In the genomic region with DNA sequence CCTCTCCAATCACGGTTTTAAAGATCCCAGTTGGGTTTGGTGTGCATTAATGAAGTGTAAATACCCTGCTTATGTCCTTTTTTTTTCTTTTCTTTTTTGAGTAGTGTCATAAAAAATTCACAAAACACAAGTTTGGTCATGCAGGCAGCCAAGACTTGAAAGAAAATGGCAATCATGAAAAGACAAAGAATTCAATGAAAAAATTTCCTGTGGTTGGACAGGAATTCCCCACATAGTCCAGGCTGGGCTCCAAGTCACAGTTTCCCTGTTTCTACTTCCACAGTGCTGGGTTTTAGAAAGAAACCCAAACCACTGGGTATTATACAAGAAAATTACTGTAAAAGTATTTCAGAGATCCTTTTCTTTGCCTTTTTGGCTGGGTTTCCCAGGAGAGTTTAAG, we compare ENCODE assay signal across 20 mouse cellular contexts. TPM values are rescaled to one million over a fixed set of nuclear protein-coding genes. Genes with fewer than 3 reads are reported as not detected.
A peak's percentile ranks its signal among the peaks of the same experiment; 100 is the strongest.
DNase-seq lines count a peak whose midpoint lies in the region; ATAC-seq lines count a peak whose summit lies in the region.
"Had no signal": no experiment of that assay in that cellular context is flagged by ENCODE, and none has a peak within 500 bp of the region (broad histone marks: within the 10 kb centered on the region; RNA-seq: fewer than 3 reads in every experiment).

No protein-coding gene starts in this region.

- 78% methylated on average over 1 of the region's 1 CpGs for WGBS in hindbrain, embryonic 15.5 days
- 71% methylated on average over 1 of the region's 1 CpGs for WGBS in hindbrain, embryonic 16.5 days
- WGBS in midbrain, embryonic 16.5 days: 45% methylated on average over 1 of the region's 1 CpGs

- ATAC-seq in hindbrain, embryonic 15.5 days (ENCODE audit: low FRiP score, low read depth): no peak
- no peak for ATAC-seq in hindbrain, embryonic 16.5 days
- no peak for ATAC-seq in midbrain, embryonic 16.5 days
- ATAC-seq: intestine, embryonic 16.5 days had no signal

- H3K9ac ChIP-seq in hindbrain, embryonic 15.5 days: no peak overlapping the region
- H3K9ac ChIP-seq in hindbrain, embryonic 16.5 days (ENCODE audit: low read depth, low read length): no peak overlapping the region
- no peak overlapping the region for H3K9ac ChIP-seq in midbrain, embryonic 16.5 days (ENCODE audit: low read depth, low read length)
- H3K9ac ChIP-seq: heart, embryonic 15.5 days; limb, embryonic 13.5 days; liver, embryonic 14.5 days; lung, embryonic 15.5 days had no signal

- H3K4me2 ChIP-seq in hindbrain, embryonic 15.5 days: peak overlapping the region; percentile 77; the same call in 1 of the 2 replicates
- no peak overlapping the region; the same call in none of the 2 replicates for H3K4me2 ChIP-seq in hindbrain, embryonic 16.5 days (ENCODE audit: low read length)
- peak overlapping the region; percentile 18 for H3K4me2 ChIP-seq in midbrain, embryonic 16.5 days (ENCODE audit: low read length)
- H3K4me2 ChIP-seq: heart, embryonic 15.5 days; lung, embryonic 15.5 days had no signal

- no peak overlapping the region for H3K4me3 ChIP-seq in hindbrain, embryonic 15.5 days
- H3K4me3 ChIP-seq in hindbrain, embryonic 16.5 days (ENCODE audit: low read length): no peak overlapping the region
- H3K4me3 ChIP-seq in midbrain, embryonic 16.5 days (ENCODE audit: low read depth, low read length): no peak overlapping the region
- H3K4me3 ChIP-seq: heart, adult 2 months; heart, embryonic 15.5 days; limb, embryonic 13.5 days; lung, embryonic 15.5 days had no signal

- no peak overlapping the region for H3K27ac ChIP-seq in hindbrain, embryonic 15.5 days (replicated peaks)
- H3K27ac ChIP-seq in hindbrain, embryonic 16.5 days (ENCODE audit: low read depth, low read length): no peak overlapping the region
- H3K27ac ChIP-seq in midbrain, embryonic 16.5 days (ENCODE audit: low read length): no peak overlapping the region
- H3K27ac ChIP-seq: forebrain, embryonic 10.5 days; heart, adult 2 months; heart, embryonic 15.5 days; limb, embryonic 13.5 days; liver, embryonic 14.5 days; lung, embryonic 15.5 days had no signal

- peaks cover 12% of the 10 kb centered on the region; the same call in 1 of the 2 replicates for H3K36me3 ChIP-seq in hindbrain, embryonic 15.5 days
- no peaks in the 10 kb centered on the region for H3K36me3 ChIP-seq in hindbrain, embryonic 16.5 days (ENCODE audit: control insufficient read depth, insufficient read depth, low read length)
- H3K36me3 ChIP-seq in midbrain, embryonic 16.5 days (ENCODE audit: control insufficient read depth, insufficient read depth, low read length): peaks cover 6% of the 10 kb centered on the region; the same call in 1 of the 2 replicates

- no peaks in the 10 kb centered on the region for H3K9me3 ChIP-seq in hindbrain, embryonic 15.5 days
- no peaks in the 10 kb centered on the region for H3K9me3 ChIP-seq in hindbrain, embryonic 16.5 days (ENCODE audit: control insufficient read depth, low read length)
- no peaks in the 10 kb centered on the region for H3K9me3 ChIP-seq in midbrain, embryonic 16.5 days (replicated peaks; ENCODE audit: control insufficient read depth, low read length, poor library complexity, severe bottlenecking)
- H3K9me3 ChIP-seq: forebrain, embryonic 10.5 days; heart, embryonic 15.5 days; limb, embryonic 13.5 days; lung, embryonic 15.5 days had no signal

- no peaks in the 10 kb centered on the region for H3K27me3 ChIP-seq in hindbrain, embryonic 15.5 days
- no peaks in the 10 kb centered on the region for H3K27me3 ChIP-seq in hindbrain, embryonic 16.5 days (replicated peaks; ENCODE audit: control insufficient read depth, insufficient read depth, low read length)
- no peaks in the 10 kb centered on the region for H3K27me3 ChIP-seq in midbrain, embryonic 16.5 days (ENCODE audit: control insufficient read depth, insufficient read depth, low read depth, low read length)
- H3K27me3 ChIP-seq: heart, embryonic 15.5 days; limb, embryonic 13.5 days; lung, embryonic 15.5 days had no signal

- peak; percentile 78 for DNase-seq in 3T3-L1 (ENCODE audit: low read depth, low spot score)
- peak; percentile 52 for DNase-seq in NIH3T3 (ENCODE audit: low read depth)
- DNase-seq in T-cell, adult 2 months (ENCODE audit: low spot score): no peak
- DNase-seq in layer of hippocampus, postnatal 36 days: no peak
- DNase-seq: cerebellum, adult 2 months; gastrocnemius, postnatal 14 days; heart, adult 2 months; heart, postnatal 4 days; kidney, postnatal 4 days; lung, postnatal 4 days; thymus, postnatal 25 days had no signal

- H3K4me1 ChIP-seq in hindbrain, embryonic 15.5 days (replicated peaks): peaks cover 30% of the 10 kb centered on the region
- H3K4me1 ChIP-seq in hindbrain, embryonic 16.5 days (ENCODE audit: control insufficient read depth, insufficient read depth, low read depth, low read length): peaks cover 19% of the 10 kb centered on the region
- H3K4me1 ChIP-seq in midbrain, embryonic 16.5 days (ENCODE audit: control insufficient read depth, insufficient read depth, low read length): peaks cover 26% of the 10 kb centered on the region

RNA-seq across cellular contexts. Expression of a gene that starts 3.8 kb away (rescaled TPM):
- 18.6 and 21.1 TPM in 2 replicates for polyA plus RNA-seq in hindbrain, embryonic 15.5 days (2015; fragmentation: Nextera tagmentation; extraction: Ambion mirVana)
- 22.1 and 24.7 TPM in 2 replicates for polyA plus RNA-seq in hindbrain, embryonic 16.5 days (2015; fragmentation: Nextera tagmentation; extraction: Ambion mirVana)
- polyA plus RNA-seq in midbrain, embryonic 16.5 days (2015; fragmentation: Nextera tagmentation; extraction: Ambion mirVana): 19.9 and 22.4 TPM in 2 replicates
- 10 to 100 TPM; 48.7 to 49.2 TPM for total RNA-seq in layer of hippocampus, postnatal 36 days (2021)

Comparison
In these comparisons a context has a peak if more than half of its experiments do, and no peak if none do; other contexts are left out.
1. DNase-seq: peak in 3T3-L1 (single experiment) and NIH3T3 (single experiment); none in T-cell, adult 2 months (single experiment) and layer of hippocampus, postnatal 36 days (0 of 2).